Mouse (Mus musculus): ENCODE results near the gene Oas1a. TPM values are rescaled to one million over a fixed set of nuclear protein-coding genes. Genes with fewer than 3 reads are reported as not detected.

Gene Oas1a
- polyA plus RNA-seq, 1 experiment from 2014 or later, result 0.24 TPM

DNA sequence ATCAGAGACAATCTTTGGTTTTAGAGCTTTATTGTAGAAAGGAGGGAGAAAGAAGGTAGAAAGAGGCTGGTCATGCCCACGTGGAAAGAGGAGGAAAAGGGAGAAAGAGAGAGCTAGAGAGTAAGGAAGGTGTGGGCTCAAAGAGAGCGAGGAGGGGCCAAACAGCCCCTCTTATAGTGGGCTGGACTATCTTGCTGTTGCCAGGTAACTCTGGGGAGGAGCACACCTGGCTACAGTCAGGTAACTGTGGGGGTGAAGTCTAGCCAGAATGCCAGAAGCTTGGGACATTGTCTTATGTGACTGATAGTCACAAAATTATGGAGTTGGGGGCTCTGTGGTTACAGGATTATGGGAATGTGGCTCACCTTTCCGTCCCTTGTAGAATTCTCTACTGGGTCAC is 37.2 kb downstream of the Oas1a start:
- 58% methylated on average over 3 of the region's 3 CpGs for WGBS (ENCODE audit: insufficient replicate concordance)
- H3K36me3 ChIP-seq (ENCODE audit: control insufficient read depth, insufficient read depth, low read length), result no peaks in the 10 kb centered on the region
- H3K27me3 ChIP-seq (ENCODE audit: control insufficient read depth, insufficient read depth, low read length), result 0 out of 2 replicates have a peak, but pooled peaks cover 3% of the 10 kb centered on the region
- no peak overlapping the region for H3K27ac ChIP-seq (ENCODE audit: low read depth, low read length)
- H3K4me2 ChIP-seq, result no peak overlapping the region
- ATAC-seq (replicated peaks; ENCODE audit: insufficient number of reproducible peaks, low FRiP score, low TSS enrichment), result no peak
- H3K4me1 ChIP-seq (ENCODE audit: control insufficient read depth, insufficient read depth, low read length), result no peaks in the 10 kb centered on the region
- no peaks in the 10 kb centered on the region for H3K9me3 ChIP-seq (replicated peaks; ENCODE audit: control insufficient read depth, low read length)
- no peak overlapping the region for H3K9ac ChIP-seq (ENCODE audit: low read depth, low read length)
- H3K4me3 ChIP-seq (ENCODE audit: low read depth, low read length), result no peak overlapping the region

- Histone ChIP-seq H3K4me1 (ENCODE audit: control insufficient read depth, insufficient read depth, low read length) (no peaks in the 10 kb centered on the region), H3K9me3 (replicated peaks; ENCODE audit: control insufficient read depth, low read length) (no peaks in the 10 kb centered on the region), H3K4me3 (ENCODE audit: low read depth, low read length) (no peak overlapping the region), H3K9ac (ENCODE audit: low read depth, low read length) (no peak overlapping the region), H3K36me3 (ENCODE audit: control insufficient read depth, insufficient read depth, low read length) (no peaks in the 10 kb centered on the region), H3K27me3 (ENCODE audit: control insufficient read depth, insufficient read depth, low read length) (0 out of 2 replicates have a peak, but pooled peaks cover 3% of the 10 kb centered on the region), H3K27ac (ENCODE audit: low read depth, low read length) (no peak overlapping the region), H3K4me2 (no peak overlapping the region)
- WGBS (ENCODE audit: insufficient replicate concordance), result 72% methylated on average over 7 of the region's 7 CpGs
- ATAC-seq (replicated peaks; ENCODE audit: insufficient number of reproducible peaks, low FRiP score, low TSS enrichment), result no peak
These were observed 37.8 kb downstream of the Oas1a start for GRCm38 (mm10) chr5:120869436-120870015.

DNA sequence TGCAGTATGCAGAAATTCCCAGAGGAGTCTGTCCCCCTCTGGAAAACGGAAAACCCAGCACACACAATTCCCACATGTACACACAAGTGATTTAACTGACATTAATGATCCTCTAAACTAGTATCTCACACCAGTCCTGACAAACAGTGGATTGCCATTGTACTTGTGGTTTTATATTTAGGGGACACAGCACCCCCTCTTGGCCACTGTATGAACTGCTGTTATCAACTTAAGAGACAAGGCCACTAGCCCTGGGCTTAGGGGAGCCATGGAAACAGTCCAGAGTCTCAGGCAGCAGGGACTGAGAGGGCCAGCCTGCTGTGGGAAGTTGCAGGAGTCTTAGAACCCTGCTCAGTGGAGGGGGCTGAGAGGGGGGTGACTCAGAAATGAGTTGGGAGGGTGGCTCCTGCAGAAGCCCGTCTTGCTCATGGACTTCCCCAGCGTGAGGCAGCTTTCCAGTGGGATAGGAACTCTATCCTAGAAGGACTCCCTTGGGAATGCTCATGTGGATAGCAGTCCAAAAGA is 41.9 kb downstream of the Oas1a start:
- no peak for ATAC-seq (replicated peaks; ENCODE audit: insufficient number of reproducible peaks, low FRiP score, low TSS enrichment)
- 63% methylated on average over 3 of the region's 3 CpGs for WGBS (ENCODE audit: insufficient replicate concordance)
- no peaks in the 10 kb centered on the region for H3K9me3 ChIP-seq (replicated peaks; ENCODE audit: control insufficient read depth, low read length)

GRCm38 (mm10) chr5:120861121-120861520 is 46.2 kb downstream of the Oas1a start, which contains the start of gene Oas1h:
Oas1h (plus strand) TSS chr5:120861421.
- H3K27ac ChIP-seq (ENCODE audit: low read depth, low read length), result no peak within 1 kb of the TSS
- ATAC-seq (replicated peaks; ENCODE audit: insufficient number of reproducible peaks, low FRiP score, low TSS enrichment), result no peak
- no peak within 1 kb of the TSS for H3K4me2 ChIP-seq
- 43% methylated on average over 4 of the region's 4 CpGs for WGBS (ENCODE audit: insufficient replicate concordance)
- no peak within 1 kb of the TSS for H3K4me3 ChIP-seq (ENCODE audit: low read depth, low read length)
- no peak within 1 kb of the TSS for H3K9ac ChIP-seq (ENCODE audit: low read depth, low read length)
- no peaks in the 10 kb centered on the region for H3K4me1 ChIP-seq (ENCODE audit: control insufficient read depth, insufficient read depth, low read length)
- H3K9me3 ChIP-seq (replicated peaks; ENCODE audit: control insufficient read depth, low read length), result no peaks in the 10 kb centered on the region
- no peaks in the 10 kb centered on the region for H3K36me3 ChIP-seq (ENCODE audit: control insufficient read depth, insufficient read depth, low read length)
- H3K27me3 ChIP-seq (ENCODE audit: control insufficient read depth, insufficient read depth, low read length), result no peaks in the 10 kb centered on the region

More for the DNA sequence above, 41.9 kb downstream of the Oas1a start:
- Histone ChIP-seq H3K4me2 (no peak overlapping the region), H3K4me1 (ENCODE audit: control insufficient read depth, insufficient read depth, low read length) (no peaks in the 10 kb centered on the region), H3K4me3 (ENCODE audit: low read depth, low read length) (no peak overlapping the region), H3K27ac (ENCODE audit: low read depth, low read length) (no peak overlapping the region), H3K27me3 (ENCODE audit: control insufficient read depth, insufficient read depth, low read length) (no peaks in the 10 kb centered on the region), H3K9ac (ENCODE audit: low read depth, low read length) (no peak overlapping the region), H3K36me3 (ENCODE audit: control insufficient read depth, insufficient read depth, low read length) (no peaks in the 10 kb centered on the region)

GRCm38 (mm10) chr5:120859241-120859640 is 48.1 kb downstream of the Oas1a start:
- no peaks in the 10 kb centered on the region for H3K4me1 ChIP-seq (ENCODE audit: control insufficient read depth, insufficient read depth, low read length)
- peaks cover 2% of the 10 kb centered on the region; the same call in 1 of the 2 replicates for H3K9me3 ChIP-seq (replicated peaks; ENCODE audit: control insufficient read depth, low read length)
- 52% methylated on average over 2 of the region's 2 CpGs for WGBS (ENCODE audit: insufficient replicate concordance)
- no peaks in the 10 kb centered on the region for H3K27me3 ChIP-seq (ENCODE audit: control insufficient read depth, insufficient read depth, low read length)
- no peak overlapping the region for H3K27ac ChIP-seq (ENCODE audit: low read depth, low read length)
- ATAC-seq (replicated peaks; ENCODE audit: insufficient number of reproducible peaks, low FRiP score, low TSS enrichment), result no peak
- H3K4me3 ChIP-seq (ENCODE audit: low read depth, low read length), result no peak overlapping the region
- no peak overlapping the region for H3K9ac ChIP-seq (ENCODE audit: low read depth, low read length)
- no peaks in the 10 kb centered on the region for H3K36me3 ChIP-seq (ENCODE audit: control insufficient read depth, insufficient read depth, low read length)
- no peak overlapping the region for H3K4me2 ChIP-seq

- no peaks in the 10 kb centered on the region for H3K27me3 ChIP-seq (ENCODE audit: control insufficient read depth, insufficient read depth, low read length)
- no peak for ATAC-seq (replicated peaks; ENCODE audit: insufficient number of reproducible peaks, low FRiP score, low TSS enrichment)
- H3K4me3 ChIP-seq (ENCODE audit: low read depth, low read length), result no peak overlapping the region
- WGBS (ENCODE audit: insufficient replicate concordance), result 58% methylated on average over 3 of the region's 3 CpGs
- H3K27ac ChIP-seq (ENCODE audit: low read depth, low read length), result no peak overlapping the region
- H3K4me1 ChIP-seq (ENCODE audit: control insufficient read depth, insufficient read depth, low read length), result no peaks in the 10 kb centered on the region
- H3K9ac ChIP-seq (ENCODE audit: low read depth, low read length), result no peak overlapping the region
- no peak overlapping the region for H3K4me2 ChIP-seq
- no peaks in the 10 kb centered on the region for H3K36me3 ChIP-seq (ENCODE audit: control insufficient read depth, insufficient read depth, low read length)
- H3K9me3 ChIP-seq (replicated peaks; ENCODE audit: control insufficient read depth, low read length), result peaks cover 5% of the 10 kb centered on the region; the same call in 1 of the 2 replicates
These were observed 57.7 kb downstream of the Oas1a start for GRCm38 (mm10) chr5:120849601-120850136.

DNA sequence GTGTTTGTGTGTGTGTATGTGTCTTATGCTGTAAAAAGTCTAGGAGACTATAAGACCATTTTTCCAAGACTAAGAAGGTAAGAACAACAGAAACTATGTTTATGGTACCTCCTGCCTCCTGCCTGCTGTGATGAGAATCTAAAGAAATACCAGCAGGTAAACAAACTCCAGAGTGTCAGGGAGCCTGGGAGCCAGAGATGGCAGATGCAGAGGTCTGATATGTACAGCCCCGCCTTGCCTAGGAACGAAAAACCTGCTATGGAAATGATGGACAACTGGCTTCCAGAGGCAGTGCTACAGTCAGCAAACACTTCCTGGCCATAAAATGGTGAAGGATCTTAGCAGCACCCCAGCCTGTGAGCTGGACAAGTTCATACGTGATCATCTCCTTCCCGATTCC is 60.3 kb downstream of the Oas1a start, which contains the start of gene Oas1f:
Gene Oas1f (plus strand): TSS at position 301 of the 400 bp plus-strand sequence.
- H3K4me1 ChIP-seq (ENCODE audit: control insufficient read depth, insufficient read depth, low read length), result no peaks in the 10 kb centered on the region
- H3K9ac ChIP-seq (ENCODE audit: low read depth, low read length), result 0 out of 2 replicates have a peak within 1 kb of the TSS, but pooled peaks have one; percentile 22
- no peak within 1 kb of the TSS for H3K4me2 ChIP-seq
- no peaks in the 10 kb centered on the region for H3K9me3 ChIP-seq (replicated peaks; ENCODE audit: control insufficient read depth, low read length)
- no peaks in the 10 kb centered on the region for H3K36me3 ChIP-seq (ENCODE audit: control insufficient read depth, insufficient read depth, low read length)
- 73% methylated on average over 4 of the region's 4 CpGs for WGBS (ENCODE audit: insufficient replicate concordance)
- H3K4me3 ChIP-seq (ENCODE audit: low read depth, low read length), result no peak within 1 kb of the TSS
- no peak within 1 kb of the TSS for H3K27ac ChIP-seq (ENCODE audit: low read depth, low read length)
- no peaks in the 10 kb centered on the region; the same call in 1 of the 2 replicates for H3K27me3 ChIP-seq (ENCODE audit: control insufficient read depth, insufficient read depth, low read length)
- ATAC-seq (replicated peaks; ENCODE audit: insufficient number of reproducible peaks, low FRiP score, low TSS enrichment), result no peak
